Mouse (Mus musculus) megakaryocyte, embryonic 14.5 days (primary cell): ENCODE measurements around the gene Tas2r106. TPM values are rescaled to one million over a fixed set of nuclear protein-coding genes. Genes with fewer than 3 reads are reported as not detected.

Experiments
- H3K27me3 ChIP-seq: replicated peaks from 2 replicates; pipeline ENCODE3; 2012; ENCODE audit warnings: inconsistent platforms
- H3K36me3 ChIP-seq: replicated peaks from 2 replicates; pipeline ENCODE3; 2012; ENCODE audit warnings: low read length, inconsistent platforms, mixed read lengths
- H3K4me1 ChIP-seq: 2 replicates; pipeline ENCODE4 v1.6.1; 2012; ENCODE audit warnings: inconsistent platforms
- H3K4me3 ChIP-seq: replicated peaks from 2 replicates; pipeline ENCODE3; 2012; ENCODE audit warnings: moderate library complexity, mild to moderate bottlenecking, inconsistent platforms
- H3K9me3 ChIP-seq: 2 replicates; pipeline ENCODE4 v1.6.1; 2012; ENCODE audit warnings: inconsistent platforms
- FLI1 ChIP-seq: IDR thresholded peaks from 2 replicates; pipeline ENCODE4 v1.6.1; 2012; ENCODE audit warnings: low read length, inconsistent platforms, mixed read lengths
- GATA1 ChIP-seq: IDR thresholded peaks from 3 replicates; pipeline ENCODE4 v1.6.1; 2012; ENCODE audit warnings: mixed read lengths, low read length, inconsistent platforms, borderline replicate concordance
- polyA plus RNA-seq: library from polyadenylated mRNA; stranded (reverse); fragments of >175 nt; gene quantifications from 2 replicates; pipeline ENCODE4 v1.2.3, GENCODE M21; 2012; ENCODE audit warnings: low replicate concordance; ENCODE audit not compliant: insufficient read depth

Gene Tas2r106
- not detected in 2 replicates for polyA plus RNA-seq

DNA sequence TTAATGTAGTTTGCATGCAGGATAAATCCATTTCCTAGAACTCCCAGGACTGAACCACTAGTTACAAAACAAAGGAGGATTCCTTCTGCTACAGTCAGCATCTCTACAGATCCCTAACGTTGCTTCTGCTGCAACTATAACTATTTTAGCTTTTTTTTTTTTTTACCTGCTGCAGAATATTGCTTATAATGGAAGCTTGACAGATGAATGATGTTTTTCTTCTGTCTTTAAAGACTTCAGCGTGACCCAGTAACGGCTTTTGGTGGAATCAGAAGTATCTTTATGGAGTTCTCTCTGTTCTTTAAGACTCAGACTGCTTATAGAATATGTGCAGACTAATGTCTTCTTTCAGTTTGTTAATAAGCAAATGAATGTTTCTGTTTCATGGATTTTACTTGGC is at the start of gene Tas2r106:
Tas2r106 (minus strand) TSS at position 101 of the 400 bp plus-strand sequence.
- Histone ChIP-seq H3K4me1 (no peaks in the 10 kb centered on the region), H3K36me3 (no peaks in the 10 kb centered on the region), H3K9me3 (peaks cover 6% of the 10 kb centered on the region; the same call in 1 of the 2 replicates), H3K27me3 (no peaks in the 10 kb centered on the region), H3K4me3 (no peak within 1 kb of the TSS)
- TF ChIP-seq GATA1, result no peak

DNA sequence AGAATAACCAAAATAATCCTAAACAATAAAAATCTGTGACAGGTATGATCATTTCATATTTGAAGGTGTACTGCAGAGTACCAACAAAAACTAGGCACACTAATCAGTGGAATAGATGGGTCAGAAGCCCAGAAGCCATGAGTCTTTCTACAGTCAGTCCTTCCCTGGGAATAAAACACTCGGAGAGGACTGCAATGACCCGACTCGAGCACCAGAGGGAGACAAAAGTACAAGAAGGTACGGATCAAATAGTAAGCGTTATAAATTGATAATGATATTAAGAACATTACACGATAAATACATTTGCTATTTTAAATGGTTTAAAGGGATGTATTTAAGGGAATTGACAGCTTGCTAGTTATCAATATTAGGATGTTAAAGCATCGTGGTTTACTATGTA is 34.1 kb upstream of the Tas2r106 start:
- Histone ChIP-seq H3K27me3 (no peaks in the 10 kb centered on the region), H3K9me3 (peaks cover 10% of the 10 kb centered on the region; the same call in 1 of the 2 replicates), H3K4me3 (no peak overlapping the region), H3K36me3 (no peaks in the 10 kb centered on the region), H3K4me1 (no peaks in the 10 kb centered on the region)
- TF ChIP-seq GATA1 (no peak), FLI1 (no peak)

- Histone ChIP-seq H3K4me1 (no peaks in the 10 kb centered on the region), H3K9me3 (peaks cover 10% of the 10 kb centered on the region), H3K27me3 (no peaks in the 10 kb centered on the region), H3K4me3 (no peak within 1 kb of the TSS), H3K36me3 (no peaks in the 10 kb centered on the region)
- TF ChIP-seq FLI1 (no peak), GATA1 (no peak)
These were observed 11.3 kb upstream of the Tas2r106 start, which contains the start of gene Tas2r114 for GRCm38 (mm10) chr6:131689963-131690362. Gene Tas2r114, minus strand, starts transcription at chr6:131690063.

GRCm38 (mm10) chr6:131687395-131687794 is 8.7 kb upstream of the Tas2r106 start, which contains the start of gene Tas2r105:
Gene Tas2r105, minus strand, starts transcription at chr6:131687495.
- no peak for TF ChIP-seq GATA1
- no peak for TF ChIP-seq FLI1
- peaks cover 10% of the 10 kb centered on the region for H3K9me3 ChIP-seq
- no peaks in the 10 kb centered on the region for H3K36me3 ChIP-seq
- no peaks in the 10 kb centered on the region for H3K4me1 ChIP-seq
- no peak within 1 kb of the TSS for H3K4me3 ChIP-seq
- no peaks in the 10 kb centered on the region for H3K27me3 ChIP-seq

- no peak within 1 kb of the TSS for H3K4me3 ChIP-seq
- H3K27me3 ChIP-seq, result no peaks in the 10 kb centered on the region
- H3K36me3 ChIP-seq, result no peaks in the 10 kb centered on the region
- no peak for TF ChIP-seq FLI1
- no peak for TF ChIP-seq GATA1
- H3K4me1 ChIP-seq, result no peaks in the 10 kb centered on the region
- H3K9me3 ChIP-seq, result no peaks in the 10 kb centered on the region
These were observed 7.0 kb upstream of the Tas2r106 start, which contains the start of gene Tas2r104 for GRCm38 (mm10) chr6:131685644-131686043. Gene Tas2r104, minus strand, starts transcription at chr6:131685744.

DNA sequence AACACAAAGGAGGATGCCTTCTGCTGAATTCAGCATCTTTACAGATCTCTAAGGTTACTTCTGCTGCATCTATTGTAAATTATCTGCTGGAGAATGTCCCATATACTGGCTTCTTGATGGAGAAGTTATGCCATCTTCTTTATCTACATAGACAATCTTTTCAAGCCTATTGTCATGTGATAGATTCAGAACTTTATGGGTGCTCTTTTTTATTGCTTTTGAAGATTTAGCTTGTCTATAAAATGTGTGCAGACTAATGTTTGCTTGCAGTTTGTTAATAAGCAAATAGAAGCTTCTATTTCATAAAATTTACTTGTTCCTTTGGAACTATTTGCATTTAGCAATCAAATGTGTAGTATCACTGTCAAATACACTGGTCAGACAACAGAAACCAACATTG is 18.6 kb downstream of the Tas2r106 start, which contains the start of gene Tas2r107:
Tas2r107 (minus strand) TSS at position 101 of the 400 bp plus-strand sequence.
- TF ChIP-seq FLI1, result no peak

GRCm38 (mm10) chr6:131630812-131631211 is 47.9 kb downstream of the Tas2r106 start, which contains the start of gene Tas2r130:
Gene Tas2r130, minus strand, starts transcription at chr6:131630912.
- Histone ChIP-seq H3K36me3 (no peaks in the 10 kb centered on the region), H3K4me3 (no peak within 1 kb of the TSS), H3K27me3 (no peaks in the 10 kb centered on the region), H3K9me3 (peaks cover 8% of the 10 kb centered on the region), H3K4me1 (no peaks in the 10 kb centered on the region)
- TF ChIP-seq GATA1 (no peak), FLI1 (no peak)

More for the DNA sequence above, 18.6 kb downstream of the Tas2r106 start, which contains the start of gene Tas2r107:
- Histone ChIP-seq H3K4me1 (no peaks in the 10 kb centered on the region), H3K36me3 (no peaks in the 10 kb centered on the region), H3K4me3 (no peak within 1 kb of the TSS), H3K27me3 (no peaks in the 10 kb centered on the region), H3K9me3 (peaks cover 6% of the 10 kb centered on the region; the same call in 1 of the 2 replicates)

Other genes starting within 250 kb of the Tas2r106 start
- not detected in 2 replicates for gene 5430401F13Rik, start 192.5 kb downstream of the Tas2r106 start, polyA plus RNA-seq
- gene Gm6619, start 192.5 kb downstream of the Tas2r106 start, polyA plus RNA-seq, result not detected in 2 replicates
- gene Tas2r130, start 48.0 kb downstream of the Tas2r106 start, polyA plus RNA-seq, result not detected in 2 replicates
- not detected in 2 replicates for gene Tas2r107, start 18.7 kb downstream of the Tas2r106 start, polyA plus RNA-seq
- not detected in 2 replicates for gene Tas2r104, start 6.9 kb upstream of the Tas2r106 start, polyA plus RNA-seq
- not detected in 2 replicates for gene Tas2r105, start 8.6 kb upstream of the Tas2r106 start, polyA plus RNA-seq
- not detected in 2 replicates for gene Tas2r114, start 11.2 kb upstream of the Tas2r106 start, polyA plus RNA-seq